Mouse (Mus musculus): Measurements from ENCODE around the gene Apoa2. TPM values are rescaled to one million over a fixed set of nuclear protein-coding genes. Genes with fewer than 3 reads are reported as not detected.

Apoa2 gene
- polyA plus RNA-seq, 1 experiment from 2014 or later = 2.6 TPM

GRCm38 (mm10) chr1:171271196-171271595, 46.3 kb downstream of the Apoa2 start:
- no peak for ATAC-seq (ENCODE audit: low FRiP score)
- Histone ChIP-seq H3K9me3 (no peaks in the 10 kb centered on the region), H3K27ac (no peak overlapping the region), H3K4me3 (replicated peaks) (peak overlapping the region; percentile 77), H3K4me1 (peaks cover 17% of the 10 kb centered on the region), H3K27me3 (no peaks in the 10 kb centered on the region), H3K36me3 (replicated peaks) (peaks cover 43% of the 10 kb centered on the region), H3K4me2 (peak overlapping the region; percentile 98), H3K9ac (peak overlapping the region; percentile 84)
- 59% methylated on average over 9 of the region's 9 CpGs for WGBS

- H3K9me3 ChIP-seq = no peaks in the 10 kb centered on the region
- no peak overlapping the region for H3K9ac ChIP-seq
- peak overlapping the region; percentile 98; the same call in 1 of the 2 replicates for H3K4me2 ChIP-seq
- WGBS = 81% methylated on average over 10 of the region's 10 CpGs
- H3K27me3 ChIP-seq = no peaks in the 10 kb centered on the region
- H3K27ac ChIP-seq = no peak overlapping the region
- H3K4me3 ChIP-seq (replicated peaks) = no peak overlapping the region
- ATAC-seq (ENCODE audit: low FRiP score) = no peak
- peaks cover 17% of the 10 kb centered on the region for H3K4me1 ChIP-seq
- H3K36me3 ChIP-seq (replicated peaks) = peaks cover 47% of the 10 kb centered on the region
Observed at GRCm38 (mm10) chr1:171271622-171272021, 46.8 kb downstream of the Apoa2 start.

DNA sequence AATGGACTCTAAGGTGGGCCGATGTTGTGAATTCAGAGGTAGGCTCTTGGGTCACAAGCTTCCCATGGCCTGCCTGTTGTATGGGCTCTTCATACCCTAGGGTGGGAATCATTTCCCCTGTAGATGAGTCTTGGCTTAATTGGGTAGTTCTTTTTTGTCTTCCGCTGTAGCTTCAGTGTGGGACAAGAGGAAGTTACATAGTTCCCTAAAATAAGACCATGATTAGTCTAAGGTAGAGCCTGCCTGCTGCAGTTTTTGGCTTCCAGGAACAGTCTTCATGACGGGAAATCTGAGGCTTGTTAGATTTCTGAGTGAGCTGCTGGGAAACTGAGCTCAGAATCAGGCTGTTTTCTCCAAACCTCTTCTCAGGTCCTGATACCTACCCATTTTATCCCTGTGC, 47.2 kb downstream of the Apoa2 start:
- Histone ChIP-seq H3K4me1 (peaks cover 17% of the 10 kb centered on the region), H3K9ac (no peak overlapping the region), H3K36me3 (replicated peaks) (peaks cover 52% of the 10 kb centered on the region), H3K4me2 (0 out of 2 replicates have a peak overlapping the region, but pooled peaks have one; percentile 98), H3K27ac (no peak overlapping the region), H3K27me3 (no peaks in the 10 kb centered on the region), H3K4me3 (replicated peaks) (no peak overlapping the region), H3K9me3 (no peaks in the 10 kb centered on the region)
- 95% methylated on average over 3 of the region's 3 CpGs for WGBS
- no peak for ATAC-seq (ENCODE audit: low FRiP score)

DNA sequence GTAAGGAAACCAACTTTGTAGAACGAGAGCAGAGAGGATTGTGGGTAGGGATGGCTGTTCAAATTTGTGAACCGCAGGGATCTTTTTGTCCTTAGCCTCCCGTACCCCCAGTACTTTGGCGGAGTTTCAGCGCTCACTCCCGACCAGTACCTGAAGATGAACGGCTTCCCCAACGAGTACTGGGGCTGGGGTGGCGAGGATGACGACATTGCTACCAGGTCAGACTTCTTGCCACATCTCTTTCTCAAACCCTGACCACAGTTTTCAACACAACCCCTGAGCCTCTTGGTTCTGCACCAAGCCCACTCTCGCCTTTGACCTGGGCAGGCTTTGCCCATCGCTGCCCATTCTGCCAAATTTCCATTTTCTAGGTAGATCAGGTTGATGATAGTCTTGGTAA, 49.3 kb downstream of the Apoa2 start:
- H3K27me3 ChIP-seq = no peaks in the 10 kb centered on the region
- H3K9ac ChIP-seq = no peak overlapping the region
- WGBS = 93% methylated on average over 12 of the region's 12 CpGs
- peaks cover 68% of the 10 kb centered on the region for H3K36me3 ChIP-seq (replicated peaks)
- H3K4me3 ChIP-seq (replicated peaks) = no peak overlapping the region
- no peak overlapping the region for H3K4me2 ChIP-seq
- H3K4me1 ChIP-seq = peaks cover 17% of the 10 kb centered on the region
- H3K27ac ChIP-seq = no peak overlapping the region
- no peaks in the 10 kb centered on the region for H3K9me3 ChIP-seq
- no peak for ATAC-seq (ENCODE audit: low FRiP score)

DNA sequence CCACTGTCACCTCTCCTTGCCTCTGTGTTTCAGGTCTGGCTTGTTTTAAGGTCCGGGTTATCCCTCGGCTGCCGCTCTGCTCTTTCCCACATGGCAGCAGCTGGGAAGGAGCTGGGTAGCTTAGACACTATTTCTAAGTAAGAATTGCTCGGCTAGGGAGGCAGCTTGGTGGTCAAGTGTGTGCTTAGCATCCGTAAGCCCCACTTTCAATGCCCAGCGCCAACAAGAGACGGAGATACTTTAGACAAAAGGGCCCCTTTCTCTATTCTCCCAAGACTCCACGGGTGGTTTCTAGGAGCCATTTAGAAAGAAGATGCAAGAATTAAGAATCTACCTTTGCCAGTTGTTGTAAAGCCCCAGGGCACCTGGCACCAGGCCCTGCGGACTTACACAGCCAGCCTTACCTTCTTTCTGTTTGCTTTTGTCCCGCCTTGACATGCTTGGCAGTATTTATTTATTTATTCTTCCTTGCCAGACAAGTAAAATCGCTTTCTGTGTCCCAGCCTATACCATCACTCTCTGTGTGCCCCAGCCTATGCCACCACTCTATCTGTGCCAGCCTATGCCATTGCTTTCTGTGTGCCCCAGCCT, 50.4 kb downstream of the Apoa2 start:
- WGBS = 81% methylated on average over 11 of the region's 11 CpGs
- Histone ChIP-seq H3K36me3 (replicated peaks) (peaks cover 71% of the 10 kb centered on the region), H3K4me1 (peaks cover 20% of the 10 kb centered on the region)

More for the DNA sequence above, 50.4 kb downstream of the Apoa2 start:
- Histone ChIP-seq H3K9me3 (no peaks in the 10 kb centered on the region), H3K4me2 (no peak overlapping the region), H3K4me3 (replicated peaks) (no peak overlapping the region), H3K27me3 (no peaks in the 10 kb centered on the region), H3K27ac (no peak overlapping the region), H3K9ac (no peak overlapping the region)
- no peak for ATAC-seq (ENCODE audit: low FRiP score)

Other genes starting within 250 kb of the Apoa2 start
- gene Fcgr2b, start 248.5 kb upstream of the Apoa2 start, polyA plus RNA-seq (2016; fragmentation: Nextera tagmentation; extraction: Ambion mirVana) = 0.24 TPM in 1 of 2 replicates, not detected in the other
- 0.26 and 0.31 TPM in 2 replicates for gene Fcgr4, start 206.1 kb upstream of the Apoa2 start, polyA plus RNA-seq (2016; fragmentation: Nextera tagmentation; extraction: Ambion mirVana)
- 4.8 and 4.9 TPM in 2 replicates for gene Fcgr3, start 160.1 kb upstream of the Apoa2 start, polyA plus RNA-seq (2016; fragmentation: Nextera tagmentation; extraction: Ambion mirVana)
- gene Cfap126, start 111.1 kb upstream of the Apoa2 start, polyA plus RNA-seq (2016; fragmentation: Nextera tagmentation; extraction: Ambion mirVana) = 3.9 and 5.2 TPM in 2 replicates
- gene Sdhc, start 74.5 kb upstream of the Apoa2 start, polyA plus RNA-seq (2016; fragmentation: Nextera tagmentation; extraction: Ambion mirVana) = 218 and 236 TPM in 2 replicates
- gene Mpz, start 74.3 kb upstream of the Apoa2 start, polyA plus RNA-seq (2016; fragmentation: Nextera tagmentation; extraction: Ambion mirVana) = 0.54 and 1.0 TPM in 2 replicates
- 6.7 and 7.0 TPM in 2 replicates for gene Pcp4l1, start 28.8 kb upstream of the Apoa2 start, polyA plus RNA-seq (2016; fragmentation: Nextera tagmentation; extraction: Ambion mirVana)
- 0.22 and 0.23 TPM in 2 replicates for gene Nr1i3, start 11.1 kb upstream of the Apoa2 start, polyA plus RNA-seq (2016; fragmentation: Nextera tagmentation; extraction: Ambion mirVana)
- 29.4 and 31.6 TPM in 2 replicates for gene Tomm40l, start 2.5 kb upstream of the Apoa2 start, polyA plus RNA-seq (2016; fragmentation: Nextera tagmentation; extraction: Ambion mirVana)
- 12.6 and 15.3 TPM in 2 replicates for gene Fcer1g, start 9.3 kb downstream of the Apoa2 start, polyA plus RNA-seq (2016; fragmentation: Nextera tagmentation; extraction: Ambion mirVana)
- gene Adamts4, start 25.4 kb downstream of the Apoa2 start, polyA plus RNA-seq (2016; fragmentation: Nextera tagmentation; extraction: Ambion mirVana) = 8.9 TPM in 2 replicates
- gene Ndufs2, start 26.3 kb downstream of the Apoa2 start, polyA plus RNA-seq (2016; fragmentation: Nextera tagmentation; extraction: Ambion mirVana) = 209 and 213 TPM in 2 replicates
- 78.1 and 78.6 TPM in 2 replicates for gene B4galt3, start 45.3 kb downstream of the Apoa2 start, polyA plus RNA-seq (2016; fragmentation: Nextera tagmentation; extraction: Ambion mirVana)
- 58.7 and 68.0 TPM in 2 replicates for gene Ppox, start 56.1 kb downstream of the Apoa2 start, polyA plus RNA-seq (2016; fragmentation: Nextera tagmentation; extraction: Ambion mirVana)
- 119 and 125 TPM in 2 replicates for gene Usp21, start 62.9 kb downstream of the Apoa2 start, polyA plus RNA-seq (2016; fragmentation: Nextera tagmentation; extraction: Ambion mirVana)
- gene Ufc1, start 70.0 kb downstream of the Apoa2 start, polyA plus RNA-seq (2016; fragmentation: Nextera tagmentation; extraction: Ambion mirVana) = 94.8 and 98.4 TPM in 2 replicates
- gene Dedd, start 104.1 kb downstream of the Apoa2 start, polyA plus RNA-seq (2016; fragmentation: Nextera tagmentation; extraction: Ambion mirVana) = 48.5 and 51.0 TPM in 2 replicates
- 46.4 and 48.7 TPM in 2 replicates for gene Nit1, start 120.6 kb downstream of the Apoa2 start, polyA plus RNA-seq (2016; fragmentation: Nextera tagmentation; extraction: Ambion mirVana)
- 167 and 178 TPM in 2 replicates for gene Pfdn2, start 120.6 kb downstream of the Apoa2 start, polyA plus RNA-seq (2016; fragmentation: Nextera tagmentation; extraction: Ambion mirVana)
- gene Klhdc9, start 135.7 kb downstream of the Apoa2 start, polyA plus RNA-seq (2016; fragmentation: Nextera tagmentation; extraction: Ambion mirVana) = 2.5 and 2.6 TPM in 2 replicates
- gene Nectin4, start 145.0 kb downstream of the Apoa2 start, polyA plus RNA-seq (2016; fragmentation: Nextera tagmentation; extraction: Ambion mirVana) = 1.0 and 1.1 TPM in 2 replicates
- gene Arhgap30, start 163.9 kb downstream of the Apoa2 start, polyA plus RNA-seq (2016; fragmentation: Nextera tagmentation; extraction: Ambion mirVana) = 0.69 and 0.75 TPM in 2 replicates
- 175 and 190 TPM in 2 replicates for gene Usf1, start 186.3 kb downstream of the Apoa2 start, polyA plus RNA-seq (2016; fragmentation: Nextera tagmentation; extraction: Ambion mirVana)
- gene Tstd1, start 193.8 kb downstream of the Apoa2 start, polyA plus RNA-seq (2016; fragmentation: Nextera tagmentation; extraction: Ambion mirVana) = 9.0 and 11.0 TPM in 2 replicates
- gene F11r, start 212.5 kb downstream of the Apoa2 start, polyA plus RNA-seq (2016; fragmentation: Nextera tagmentation; extraction: Ambion mirVana) = 11.1 and 11.4 TPM in 2 replicates